Mouse (Mus musculus) neural tube, embryonic 13.5 days (tissue): ENCODE measurements around the gene Cops9. TPM values are rescaled to one million over a fixed set of nuclear protein-coding genes. Genes with fewer than 3 reads are reported as not detected.

Experiments used
- ATAC-seq: fragments of 200-750 bp; cut with Nextera tagmentation; 2 replicates; pipeline ENCODE4 v1.8.0; 2017; ENCODE audit warnings: low read depth, mild to moderate bottlenecking, moderate TSS enrichment, moderate library complexity
- H3K27ac ChIP-seq: fragments of 300-500 bp; sonication (generic); replicated peaks from 2 replicates; pipeline ENCODE4 v1.5.1; 2015; ENCODE audit warnings: moderate library complexity, mild to moderate bottlenecking, inconsistent platforms
- H3K27me3 ChIP-seq: fragments of 300-500 bp; sonication (generic); 2 replicates; pipeline ENCODE4 v1.6.1; 2015; ENCODE audit warnings: mild to moderate bottlenecking, inconsistent platforms
- H3K36me3 ChIP-seq: fragments of 300-500 bp; sonication (generic); 2 replicates; pipeline ENCODE4 v1.6.1; 2015; ENCODE audit warnings: mild to moderate bottlenecking, inconsistent platforms
- H3K4me1 ChIP-seq: fragments of 300-500 bp; sonication (generic); replicated peaks from 2 replicates; pipeline ENCODE4 v1.6.1; 2015; ENCODE audit warnings: inconsistent platforms
- H3K4me2 ChIP-seq: fragments of 300-500 bp; sonication (generic); 2 replicates; pipeline ENCODE4 v1.6.1; 2015; ENCODE audit warnings: inconsistent platforms, mild to moderate bottlenecking, moderate library complexity
- H3K4me3 ChIP-seq: fragments of 300-500 bp; sonication (generic); 2 replicates; pipeline ENCODE4 v1.5.1; 2015; ENCODE audit warnings: mild to moderate bottlenecking, inconsistent platforms
- H3K9ac ChIP-seq: fragments of 300-500 bp; sonication (generic); 2 replicates; pipeline ENCODE4 v1.6.1; 2015; ENCODE audit warnings: moderate library complexity, mild to moderate bottlenecking, inconsistent platforms
- H3K9me3 ChIP-seq: fragments of 300-500 bp; sonication (generic); 2 replicates; pipeline ENCODE4 v1.6.1; 2016; ENCODE audit warnings: inconsistent platforms
- WGBS: fragments of 180-500 bp; shearing (Covaris S2); methylation state at CpG from one replicate; pipeline ENCODE4 v1.1.7; 2015; 5-methylcytosine and 5-hydroxymethylcytosine counted together
- polyA plus RNA-seq: library from polyadenylated mRNA; unstranded; fragments of >200 nt; fragmentation: Nextera tagmentation; extraction: Ambion mirVana; gene quantifications from 2 replicates; pipeline ENCODE4 v1.2.1, GENCODE M21; 2015

Gene Cops9
- polyA plus RNA-seq, 1 experiment from 2014 or later = 589 TPM

DNA sequence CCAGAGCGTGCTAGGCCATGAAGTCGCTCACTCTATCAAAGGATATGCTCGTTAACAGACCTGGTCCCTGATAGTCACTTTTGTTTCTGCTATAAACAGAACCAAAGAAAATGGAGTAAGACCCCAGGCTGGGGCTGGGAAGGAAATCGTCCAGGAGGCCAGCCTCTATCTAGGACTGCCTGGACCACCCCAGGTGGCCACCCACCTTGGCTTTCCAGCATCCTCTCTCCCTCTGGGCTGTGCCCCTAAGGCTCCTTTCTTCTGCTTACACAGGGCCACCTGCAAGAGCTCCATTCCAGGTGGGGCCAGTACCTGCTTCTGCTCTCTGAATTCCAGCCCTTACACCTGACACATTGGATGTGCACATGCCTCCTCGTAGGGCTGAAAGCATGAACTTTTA, 9.6 kb downstream of the Cops9 start:
- no peak overlapping the region for H3K4me2 ChIP-seq
- no peaks in the 10 kb centered on the region; the same call in 1 of the 2 replicates for H3K4me1 ChIP-seq
- ATAC-seq = no peak
- no peak overlapping the region for H3K4me3 ChIP-seq
- H3K27ac ChIP-seq = no peak overlapping the region
- H3K36me3 ChIP-seq = peaks cover 19% of the 10 kb centered on the region
- H3K9ac ChIP-seq = no peak overlapping the region
- no peaks in the 10 kb centered on the region for H3K9me3 ChIP-seq
- H3K27me3 ChIP-seq = no peaks in the 10 kb centered on the region
- WGBS = 79% methylated on average over 5 of the region's 5 CpGs

DNA sequence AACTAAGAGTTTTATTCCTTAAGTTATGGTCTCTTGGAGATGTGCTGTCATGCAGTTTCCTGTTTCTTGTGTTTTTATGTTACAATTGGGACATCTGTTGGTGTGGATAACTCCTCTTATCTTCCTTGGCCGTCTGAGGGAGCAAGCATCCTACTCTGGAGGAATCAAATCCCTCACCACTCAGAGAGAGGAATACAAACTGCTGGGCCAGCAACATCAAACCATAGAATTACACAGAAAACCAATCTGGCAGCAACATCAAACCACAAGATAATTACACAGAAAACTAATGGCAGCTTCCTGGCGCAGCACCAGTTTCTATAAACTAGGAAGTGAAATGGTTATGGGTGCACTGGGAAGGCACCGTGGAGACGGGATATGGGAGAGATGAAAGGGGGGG, 13.6 kb downstream of the Cops9 start:
- no peaks in the 10 kb centered on the region for H3K36me3 ChIP-seq
- no peaks in the 10 kb centered on the region for H3K4me1 ChIP-seq
- no peak for ATAC-seq
- H3K4me3 ChIP-seq = no peak overlapping the region
- WGBS = 64% methylated on average over 4 of the region's 4 CpGs
- no peaks in the 10 kb centered on the region for H3K27me3 ChIP-seq
- no peak overlapping the region for H3K4me2 ChIP-seq
- no peaks in the 10 kb centered on the region for H3K9me3 ChIP-seq
- H3K27ac ChIP-seq = no peak overlapping the region
- no peak overlapping the region for H3K9ac ChIP-seq

DNA sequence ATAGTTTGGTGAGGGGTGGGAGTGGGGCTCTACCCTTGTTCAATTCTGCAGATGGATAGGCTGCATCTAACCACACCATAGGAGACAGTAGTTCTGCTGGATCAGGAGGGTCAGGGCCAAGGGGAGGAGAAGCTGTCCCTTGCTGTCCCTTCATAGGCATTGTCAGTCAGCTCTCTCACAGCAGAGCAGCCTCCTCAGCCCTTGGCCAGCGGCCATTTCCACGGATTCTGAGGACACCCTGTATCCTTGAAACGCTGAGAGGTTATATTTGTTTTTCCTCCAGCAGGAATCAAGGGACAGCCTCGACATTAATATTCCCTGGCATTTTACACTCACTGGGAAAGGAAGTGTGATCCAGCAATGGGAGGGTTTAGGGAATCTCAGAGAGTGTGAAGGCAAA, 23.4 kb downstream of the Cops9 start:
- Histone ChIP-seq H3K4me1 (no peaks in the 10 kb centered on the region), H3K4me2 (no peak overlapping the region), H3K27ac (no peak overlapping the region), H3K9me3 (no peaks in the 10 kb centered on the region), H3K27me3 (0 out of 2 replicates have a peak, but pooled peaks cover 5% of the 10 kb centered on the region), H3K9ac (no peak overlapping the region), H3K36me3 (no peaks in the 10 kb centered on the region), H3K4me3 (no peak overlapping the region)
- 69% methylated on average over 4 of the region's 4 CpGs for WGBS
- ATAC-seq = no peak

DNA sequence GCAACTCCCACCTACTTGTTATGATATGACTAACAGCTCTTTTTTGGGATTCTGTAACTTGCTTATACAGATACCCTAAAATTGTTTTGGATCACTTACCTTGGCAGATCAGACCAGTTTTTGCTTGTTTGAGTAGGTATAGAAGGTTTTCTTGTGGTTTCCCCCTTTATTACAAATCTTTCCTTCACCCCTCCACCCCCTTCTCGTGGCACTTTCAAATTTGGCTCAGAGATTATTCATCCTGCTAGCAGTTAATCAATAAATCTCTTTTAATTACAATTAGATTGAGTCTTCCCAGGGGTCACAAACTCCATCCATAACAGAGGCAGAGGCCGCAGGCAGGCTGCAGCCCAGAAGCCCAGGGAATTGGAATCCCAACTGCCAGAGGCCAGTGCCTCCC, 24.3 kb downstream of the Cops9 start, which contains the start of gene Olfr12:
Gene Olfr12, plus strand, starts transcription at position 301 of the 400 bp plus-strand sequence.
- H3K27ac ChIP-seq = no peak within 1 kb of the TSS
- no peak for ATAC-seq
- no peak within 1 kb of the TSS for H3K4me2 ChIP-seq
- 0 out of 2 replicates have a peak, but pooled peaks cover 5% of the 10 kb centered on the region for H3K27me3 ChIP-seq
- H3K4me3 ChIP-seq = no peak within 1 kb of the TSS
- no peaks in the 10 kb centered on the region for H3K4me1 ChIP-seq
- H3K9me3 ChIP-seq = no peaks in the 10 kb centered on the region
- 54% methylated on average over 2 of the region's 2 CpGs for WGBS
- H3K36me3 ChIP-seq = no peaks in the 10 kb centered on the region
- H3K9ac ChIP-seq = no peak within 1 kb of the TSS

GRCm38 (mm10) chr1:92616046-92616445, 25.7 kb downstream of the Cops9 start:
- no peak overlapping the region for H3K4me2 ChIP-seq
- no peaks in the 10 kb centered on the region for H3K36me3 ChIP-seq
- no peak overlapping the region for H3K9ac ChIP-seq
- H3K27ac ChIP-seq = no peak overlapping the region
- H3K9me3 ChIP-seq = no peaks in the 10 kb centered on the region
- no peaks in the 10 kb centered on the region for H3K4me1 ChIP-seq
- H3K4me3 ChIP-seq = no peak overlapping the region
- H3K27me3 ChIP-seq = peaks cover 14% of the 10 kb centered on the region; the same call in 1 of the 2 replicates
- WGBS = 84% methylated on average over 1 of the region's 1 CpGs
- no peak for ATAC-seq

DNA sequence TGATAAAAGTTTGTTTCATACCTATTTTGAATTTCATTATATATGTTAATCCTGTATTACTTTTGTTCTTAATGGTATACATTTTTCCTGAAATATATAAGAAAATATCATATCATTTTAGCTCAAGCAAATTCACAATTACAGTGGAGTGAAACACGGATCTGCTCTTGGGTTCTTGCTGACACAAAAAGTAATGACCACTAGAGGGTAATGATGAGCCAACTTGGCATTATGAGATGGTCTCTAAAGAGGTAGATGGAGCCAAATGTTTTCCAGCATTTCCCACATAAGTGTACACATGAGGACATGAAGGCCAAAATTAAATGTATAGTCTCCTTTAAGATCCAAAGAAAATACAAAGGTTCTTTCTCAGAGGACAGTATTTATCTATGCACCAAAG, 27.3 kb downstream of the Cops9 start:
- WGBS = 13% methylated on average over 1 of the region's 1 CpGs
- no peak for ATAC-seq
- no peaks in the 10 kb centered on the region for H3K36me3 ChIP-seq

GRCm38 (mm10) chr1:92613175-92613574, 28.6 kb downstream of the Cops9 start:
- Histone ChIP-seq H3K9me3 (no peaks in the 10 kb centered on the region), H3K4me2 (no peak overlapping the region), H3K27ac (no peak overlapping the region), H3K27me3 (peaks cover 9% of the 10 kb centered on the region; the same call in 1 of the 2 replicates), H3K4me3 (no peak overlapping the region), H3K36me3 (no peaks in the 10 kb centered on the region), H3K9ac (no peak overlapping the region), H3K4me1 (no peaks in the 10 kb centered on the region)
- ATAC-seq = no peak
- WGBS = 44% methylated on average over 4 of the region's 4 CpGs

More for the DNA sequence above, 27.3 kb downstream of the Cops9 start:
- Histone ChIP-seq H3K27ac (no peak overlapping the region), H3K27me3 (peaks cover 9% of the 10 kb centered on the region; the same call in 1 of the 2 replicates), H3K4me3 (no peak overlapping the region), H3K4me1 (no peaks in the 10 kb centered on the region), H3K4me2 (no peak overlapping the region), H3K9ac (no peak overlapping the region), H3K9me3 (no peaks in the 10 kb centered on the region)

GRCm38 (mm10) chr1:92611008-92611407, 30.8 kb downstream of the Cops9 start:
- ATAC-seq = no peak
- Histone ChIP-seq H3K4me1 (no peaks in the 10 kb centered on the region), H3K9ac (no peak overlapping the region), H3K9me3 (no peaks in the 10 kb centered on the region), H3K4me2 (no peak overlapping the region), H3K27me3 (peaks cover 9% of the 10 kb centered on the region; the same call in 1 of the 2 replicates), H3K27ac (no peak overlapping the region), H3K4me3 (no peak overlapping the region), H3K36me3 (no peaks in the 10 kb centered on the region)
- 9% methylated on average over 5 of the region's 5 CpGs for WGBS

DNA sequence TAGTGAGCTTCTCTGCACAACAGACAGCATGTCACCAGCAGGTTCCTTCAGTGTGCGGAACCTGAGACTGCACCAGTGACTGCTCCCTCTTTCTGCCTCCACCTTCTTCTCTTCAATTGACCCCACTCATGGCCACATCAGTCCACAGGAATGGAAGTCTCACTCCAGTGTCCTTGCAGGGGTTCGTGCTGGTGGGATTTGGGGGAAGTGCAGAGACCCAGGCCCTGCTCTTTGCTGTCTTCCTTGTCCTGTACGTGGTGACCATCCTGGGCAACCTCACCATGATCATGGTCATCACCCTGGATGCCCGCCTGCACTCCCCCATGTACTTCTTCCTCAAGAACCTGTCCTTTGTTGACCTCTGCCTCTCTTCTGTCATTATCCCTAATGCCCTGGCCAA, 34.1 kb downstream of the Cops9 start:
- ATAC-seq = no peak
- H3K9ac ChIP-seq = no peak overlapping the region
- H3K4me3 ChIP-seq = no peak overlapping the region
- H3K9me3 ChIP-seq = no peaks in the 10 kb centered on the region
- WGBS = 76% methylated on average over 4 of the region's 4 CpGs
- H3K36me3 ChIP-seq = no peaks in the 10 kb centered on the region
- H3K27me3 ChIP-seq = peaks cover 9% of the 10 kb centered on the region; the same call in 1 of the 2 replicates
- no peak overlapping the region for H3K4me2 ChIP-seq
- H3K4me1 ChIP-seq = no peaks in the 10 kb centered on the region
- no peak overlapping the region for H3K27ac ChIP-seq

DNA sequence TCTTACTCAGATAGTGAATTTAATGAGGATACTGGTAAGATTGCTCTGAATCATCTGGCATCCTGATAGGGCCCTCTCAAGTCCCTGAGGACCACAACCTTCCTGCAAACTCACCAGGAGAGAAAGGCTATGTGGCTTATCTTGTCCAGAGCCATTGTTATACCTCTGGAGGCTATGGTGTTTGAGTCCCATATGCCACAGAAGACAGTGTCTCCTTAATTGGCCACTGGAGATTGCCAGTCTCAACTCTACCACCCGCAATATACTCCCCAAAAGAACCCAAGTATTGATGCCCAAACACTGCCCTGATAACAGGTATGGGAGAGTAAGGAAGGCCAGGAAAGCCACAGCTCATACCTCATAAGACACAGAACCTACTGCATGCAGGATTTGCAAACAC, 36.3 kb downstream of the Cops9 start, which contains the start of gene Olfr1410:
Gene Olfr1410, plus strand, starts transcription at position 301 of the 400 bp plus-strand sequence.
- Histone ChIP-seq H3K4me1 (no peaks in the 10 kb centered on the region), H3K4me2 (no peak within 1 kb of the TSS), H3K27ac (no peak within 1 kb of the TSS), H3K27me3 (no peaks in the 10 kb centered on the region), H3K9me3 (no peaks in the 10 kb centered on the region), H3K4me3 (no peak within 1 kb of the TSS), H3K9ac (no peak within 1 kb of the TSS), H3K36me3 (no peaks in the 10 kb centered on the region)
- WGBS = 79% methylated on average over 1 of the region's 1 CpGs
- ATAC-seq = no peak

- Histone ChIP-seq H3K4me3 (no peak overlapping the region), H3K27me3 (no peaks in the 10 kb centered on the region), H3K4me1 (no peaks in the 10 kb centered on the region), H3K9ac (no peak overlapping the region), H3K4me2 (no peak overlapping the region), H3K36me3 (no peaks in the 10 kb centered on the region), H3K9me3 (no peaks in the 10 kb centered on the region), H3K27ac (no peak overlapping the region)
- no peak for ATAC-seq
- 81% methylated on average over 3 of the region's 3 CpGs for WGBS
These were observed 45.8 kb downstream of the Cops9 start for GRCm38 (mm10) chr1:92596019-92596418.

GRCm38 (mm10) chr1:92594111-92594510, 47.7 kb downstream of the Cops9 start, which contains the start of gene Olfr1411:
Olfr1411 (plus strand) TSS chr1:92594411.
- H3K4me1 ChIP-seq = no peaks in the 10 kb centered on the region
- H3K27ac ChIP-seq = no peak within 1 kb of the TSS
- no peak within 1 kb of the TSS for H3K4me2 ChIP-seq
- no peaks in the 10 kb centered on the region for H3K36me3 ChIP-seq
- H3K9ac ChIP-seq = no peak within 1 kb of the TSS
- ATAC-seq = no peak
- H3K4me3 ChIP-seq = no peak within 1 kb of the TSS
- no peaks in the 10 kb centered on the region for H3K9me3 ChIP-seq
- no peaks in the 10 kb centered on the region for H3K27me3 ChIP-seq
